ENCODE assay signal across 8 mouse cellular contexts in genomic region chr3:138142052-138142732, GRCm38 (mm10). TPM values are rescaled to one million over a fixed set of nuclear protein-coding genes. Genes with fewer than 3 reads are reported as not detected.
DNase-seq lines count a peak whose midpoint lies in the region; ATAC-seq and TF ChIP-seq lines count a peak whose summit lies in the region.

No protein-coding gene starts in this region.

- peak overlapping the region; percentile 46 for H3K4me2 ChIP-seq in heart, embryonic 11.5 days
- peak overlapping the region; percentile 86 for H3K4me2 ChIP-seq in liver, embryonic 14.5 days (ENCODE audit: low read depth)

- no peaks in the 10 kb centered on the region for H3K79me2 ChIP-seq in liver, adult 2 months (ENCODE audit: control insufficient read depth, insufficient read depth, low read length)

- H3K4me3 ChIP-seq in liver, adult 2 months (ENCODE audit: insufficient read depth, low read depth, low read length) = peak overlapping the region; percentile 20; the same call in 1 of the 2 replicates
- H3K4me3 ChIP-seq in heart, embryonic 11.5 days (ENCODE audit: low read depth, low read length) = no peak overlapping the region
- H3K4me3 ChIP-seq in liver, embryonic 14.5 days (ENCODE audit: insufficient read depth in 1 of 2, low read depth in 2 of 2, low read length in 2 of 2) = peak overlapping the region; percentile 28 to 85; a peak in 3 of 4 replicates

- 25% methylated on average over 4 of the region's 4 CpGs for WGBS in liver, adult 2 months
- WGBS in heart, embryonic 11.5 days (ENCODE audit: insufficient replicate concordance) = 69% methylated on average over 4 of the region's 4 CpGs
- 67% methylated on average over 4 of the region's 4 CpGs for WGBS in liver, embryonic 14.5 days (ENCODE audit: insufficient replicate concordance)

- peak; percentile 26 for DNase-seq in liver, adult 2 months (ENCODE audit: extremely low read depth, low read depth, low spot score)
- DNase-seq in liver = no peak
- DNase-seq in embryo, embryonic 10 days (ENCODE audit: low spot score) = peak; percentile 33
- no peak for DNase-seq in liver, embryonic 14.5 days (ENCODE audit: low read depth in 3 of 3, low spot score in 3 of 3)
- no peak for DNase-seq in yolk sac, embryonic 10.5 days (ENCODE audit: low spot score)
- no peak for DNase-seq in thymus, adult 18-20 months
- no peak for DNase-seq in right cerebral cortex, adult 2 months (ENCODE audit: low spot score in 2 of 2)

- H3K27me3 ChIP-seq in liver, adult 2 months (ENCODE audit: control insufficient read depth, insufficient read depth, low read length) = no peaks in the 10 kb centered on the region
- H3K27me3 ChIP-seq in heart, embryonic 11.5 days (ENCODE audit: control insufficient read depth, insufficient read depth, low read length) = no peaks in the 10 kb centered on the region
- no peaks in the 10 kb centered on the region for H3K27me3 ChIP-seq in liver, embryonic 14.5 days (ENCODE audit: control insufficient read depth, insufficient read depth, low read length)

- H3K36me3 ChIP-seq in liver, adult 2 months (ENCODE audit: control insufficient read depth, insufficient read depth, low read length) = no peaks in the 10 kb centered on the region
- no peaks in the 10 kb centered on the region for H3K36me3 ChIP-seq in heart, embryonic 11.5 days (ENCODE audit: control insufficient read depth, insufficient read depth, low read length)
- no peaks in the 10 kb centered on the region for H3K36me3 ChIP-seq in liver, embryonic 14.5 days (replicated peaks; ENCODE audit: control insufficient read depth, insufficient read depth, low read depth)

- peak overlapping the region; percentile 64 for H3K27ac ChIP-seq in liver, adult 2 months (replicated peaks; ENCODE audit: insufficient read depth, low read depth, low read length)
- 0 out of 2 replicates have a peak overlapping the region, but pooled peaks have one; percentile 46 for H3K27ac ChIP-seq in heart, embryonic 11.5 days (ENCODE audit: low read depth, low read length)
- H3K27ac ChIP-seq in liver, embryonic 14.5 days = no peak overlapping the region

- H3K9me3 ChIP-seq in heart, embryonic 11.5 days (replicated peaks; ENCODE audit: control insufficient read depth, low read length) = no peaks in the 10 kb centered on the region
- H3K9me3 ChIP-seq in liver, embryonic 14.5 days (ENCODE audit: control insufficient read depth, low read length) = no peaks in the 10 kb centered on the region

- TF ChIP-seq EP300 in liver, embryonic 14.5 days (IDR thresholded peaks at IDR 0.05; ENCODE audit: low read depth) = no peak

- ATAC-seq in heart, embryonic 11.5 days (replicated peaks; ENCODE audit: insufficient number of reproducible peaks, low FRiP score, low TSS enrichment) = no peak
- no peak for ATAC-seq in liver, embryonic 14.5 days (ENCODE audit: insufficient read depth)

- TF ChIP-seq CTCF in liver, adult 2 months (IDR thresholded peaks at IDR 0.05; ENCODE audit: low read depth, low read length) = no peak
- TF ChIP-seq CTCF in liver, embryonic 14.5 days (IDR thresholded peaks at IDR 0.05; ENCODE audit: low read depth) = no peak

- peak overlapping the region; percentile 43; the same call in 1 of the 2 replicates for H3K9ac ChIP-seq in liver, adult 2 months (ENCODE audit: low read depth, low read length)
- no peak overlapping the region; the same call in 1 of the 2 replicates for H3K9ac ChIP-seq in heart, embryonic 11.5 days (ENCODE audit: low read depth, low read length)
- H3K9ac ChIP-seq in liver, embryonic 14.5 days (replicated peaks) = peak overlapping the region; percentile 31; the same call in 1 of the 2 replicates

- H3K4me1 ChIP-seq in liver, adult 2 months (ENCODE audit: control insufficient read depth, insufficient read depth, low read length) = peaks cover 3% of the 10 kb centered on the region
- H3K4me1 ChIP-seq in heart, embryonic 11.5 days (ENCODE audit: control insufficient read depth, insufficient read depth, low read length) = no peaks in the 10 kb centered on the region
- peaks cover 5% of the 10 kb centered on the region in 2 experiments for H3K4me1 ChIP-seq in liver, embryonic 14.5 days (replicated peaks; ENCODE audit: control insufficient read depth in 2 of 2, insufficient read depth in 2 of 2, low read length in 1 of 2)

- TF ChIP-seq POLR2A in liver, adult 2 months (IDR thresholded peaks at IDR 0.05; ENCODE audit: extremely low read depth, insufficient read depth, low read length) = no peak

RNA-seq across cellular contexts. Expression of gene Trmt10a, which starts 1.1 kb away (rescaled TPM):
- total RNA-seq in liver, adult 2 months (2014; rRNA removed) = 2.3 and 3.8 TPM in 2 replicates
- polyA plus RNA-seq in liver, adult 2 months (2012; rRNA removed) = 0.95 and 1.0 TPM in 2 replicates
- polyA plus RNA-seq in heart, embryonic 11.5 days (2014; fragmentation: Nextera tagmentation; extraction: Ambion mirVana) = 10.8 and 15.9 TPM in 2 replicates
- polyA plus RNA-seq in liver, embryonic 14.5 days (2012; rRNA removed) = 2.0 and 3.3 TPM in 2 replicates
- polyA plus RNA-seq in liver, embryonic 14.5 days (2014; fragmentation: Nextera tagmentation; extraction: Ambion mirVana) = 5.2 and 5.6 TPM in 2 replicates

RNA-seq across cellular contexts. Expression of gene Mttp, which starts 2.6 kb away (rescaled TPM):
- 183 and 204 TPM in 2 replicates for total RNA-seq in liver, adult 2 months (2014; rRNA removed)
- polyA plus RNA-seq in liver, adult 2 months (2012; rRNA removed) = 51.7 and 56.0 TPM in 2 replicates
- 8.0 and 8.7 TPM in 2 replicates for polyA plus RNA-seq in heart, embryonic 11.5 days (2014; fragmentation: Nextera tagmentation; extraction: Ambion mirVana)
- 11.2 and 16.0 TPM in 2 replicates for polyA plus RNA-seq in liver, embryonic 14.5 days (2012; rRNA removed)
- polyA plus RNA-seq in liver, embryonic 14.5 days (2014; fragmentation: Nextera tagmentation; extraction: Ambion mirVana) = 30.7 and 34.8 TPM in 2 replicates

RNA-seq across cellular contexts. Expression of gene 4930579F01Rik, which starts 51.4 kb away (rescaled TPM):
- not detected in 2 replicates for total RNA-seq in liver, adult 2 months (2014; rRNA removed)
- not detected in 2 replicates for polyA plus RNA-seq in liver, adult 2 months (2012; rRNA removed)
- polyA plus RNA-seq in heart, embryonic 11.5 days (2014; fragmentation: Nextera tagmentation; extraction: Ambion mirVana) = not detected in 2 replicates
- polyA plus RNA-seq in liver, embryonic 14.5 days (2012; rRNA removed) = not detected in 2 replicates
- not detected in 2 replicates for polyA plus RNA-seq in liver, embryonic 14.5 days (2014; fragmentation: Nextera tagmentation; extraction: Ambion mirVana)

Comparison
In these comparisons a context has a peak if more than half of its experiments do, and no peak if none do; other contexts are left out.
1. DNase-seq: peak in liver, adult 2 months (single experiment) and embryo, embryonic 10 days (single experiment); none in liver (single experiment), liver, embryonic 14.5 days (0 of 3), yolk sac, embryonic 10.5 days (single experiment), thymus, adult 18-20 months (0 of 2) and right cerebral cortex, adult 2 months (0 of 2).